Mouse (Mus musculus) testis, adult 2 months (tissue): Measurements from ENCODE around the gene Slamf1. TPM values are rescaled to one million over a fixed set of nuclear protein-coding genes. Genes with fewer than 3 reads are reported as not detected.

Experiments
- H3K27ac ChIP-seq: fragments of 200-500 bp; 2 replicates; pipeline ENCODE4 v1.5.1; 2012; ENCODE audit warnings: low read depth, low read length; ENCODE audit not compliant: control insufficient read depth, insufficient read depth
- H3K27me3 ChIP-seq: fragments of 200-500 bp; 2 replicates; pipeline ENCODE4 v1.6.1; 2012; ENCODE audit warnings: mild to moderate bottlenecking, low read length, moderate library complexity; ENCODE audit not compliant: control insufficient read depth, insufficient read depth
- H3K36me3 ChIP-seq: fragments of 200-500 bp; 2 replicates; pipeline ENCODE4 v1.6.1; 2012; ENCODE audit warnings: mild to moderate bottlenecking, low read length; ENCODE audit not compliant: control insufficient read depth, insufficient read depth
- H3K4me1 ChIP-seq: fragments of 200-500 bp; 2 replicates; pipeline ENCODE4 v1.6.1; 2012; ENCODE audit warnings: low read length; ENCODE audit not compliant: control insufficient read depth, insufficient read depth
- H3K4me3 ChIP-seq: fragments of 200-500 bp; 2 replicates; pipeline ENCODE4 v1.5.1; 2012; ENCODE audit warnings: low read depth, mild to moderate bottlenecking, low read length, moderate library complexity, mixed read lengths; ENCODE audit not compliant: control insufficient read depth
- CTCF ChIP-seq: fragments of 200-500 bp; IDR thresholded peaks from 2 replicates; pipeline ENCODE4 v1.5.1; 2012; ENCODE audit warnings: low read depth, mild to moderate bottlenecking, inconsistent platforms, low read length, moderate library complexity; ENCODE audit not compliant: control insufficient read depth, insufficient read depth, insufficient replicate concordance
- POLR2A ChIP-seq: fragments of 200-500 bp; IDR thresholded peaks from 2 replicates; pipeline ENCODE4 v1.6.1; 2012; ENCODE audit warnings: low read depth, mild to moderate bottlenecking, inconsistent platforms, low read length, moderate library complexity; ENCODE audit not compliant: control insufficient read depth
- polyA plus RNA-seq: library from polyadenylated mRNA; depleted of rRNA; stranded (reverse); fragments of >200 nt; gene quantifications from 2 replicates; pipeline ENCODE4 v1.2.3, GENCODE M21; 2012

The Slamf1 gene
- polyA plus RNA-seq, 1 experiment, result 0.62 TPM

DNA sequence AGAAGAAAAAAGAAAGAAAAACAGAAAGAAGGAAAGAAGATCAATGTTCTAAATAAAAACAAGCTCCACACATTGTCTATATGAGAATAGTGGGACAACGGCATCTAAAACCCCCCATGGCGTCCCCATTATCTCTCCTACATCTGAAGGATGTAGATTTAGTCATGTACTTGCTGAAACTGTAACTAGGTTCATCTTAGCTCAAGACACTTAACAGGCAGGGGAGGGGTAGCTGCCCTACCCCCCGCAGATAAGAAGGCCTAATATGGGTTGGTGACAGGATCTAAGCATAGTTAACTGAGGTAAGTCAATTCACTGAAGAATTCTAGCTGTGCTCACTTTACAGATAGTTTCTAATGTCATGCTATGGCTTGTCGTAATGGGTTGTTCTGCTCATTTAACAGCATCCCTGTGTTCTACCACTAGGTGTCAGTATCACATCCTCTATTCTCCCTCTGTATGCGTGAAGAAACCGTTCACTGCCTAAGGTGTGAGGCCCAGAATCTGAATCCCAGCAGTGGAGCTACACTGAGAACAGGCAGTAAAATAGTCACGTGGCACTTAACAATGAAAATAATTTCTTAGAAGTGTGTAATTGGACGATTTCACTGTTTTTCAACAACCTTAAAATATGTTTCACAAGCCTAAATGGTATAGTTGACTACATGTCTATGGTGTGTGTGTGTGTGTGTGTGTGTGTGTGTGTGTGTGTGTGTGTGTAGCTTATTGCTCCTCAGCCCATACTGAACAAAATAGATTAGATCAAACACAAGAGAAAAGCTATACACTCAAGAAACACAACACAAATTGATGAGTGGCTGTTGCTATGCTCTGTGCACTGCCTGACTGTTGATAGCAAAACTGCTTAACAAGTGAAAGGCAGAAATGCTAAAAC lies 48.9 kb downstream of the Slamf1 start:
- no peaks in the 10 kb centered on the region for H3K27me3 ChIP-seq
- H3K36me3 ChIP-seq, result no peaks in the 10 kb centered on the region
- no peak for TF ChIP-seq POLR2A
- TF ChIP-seq CTCF, result no peak
- no peak overlapping the region for H3K27ac ChIP-seq
- no peaks in the 10 kb centered on the region for H3K4me1 ChIP-seq
- no peak overlapping the region for H3K4me3 ChIP-seq

DNA sequence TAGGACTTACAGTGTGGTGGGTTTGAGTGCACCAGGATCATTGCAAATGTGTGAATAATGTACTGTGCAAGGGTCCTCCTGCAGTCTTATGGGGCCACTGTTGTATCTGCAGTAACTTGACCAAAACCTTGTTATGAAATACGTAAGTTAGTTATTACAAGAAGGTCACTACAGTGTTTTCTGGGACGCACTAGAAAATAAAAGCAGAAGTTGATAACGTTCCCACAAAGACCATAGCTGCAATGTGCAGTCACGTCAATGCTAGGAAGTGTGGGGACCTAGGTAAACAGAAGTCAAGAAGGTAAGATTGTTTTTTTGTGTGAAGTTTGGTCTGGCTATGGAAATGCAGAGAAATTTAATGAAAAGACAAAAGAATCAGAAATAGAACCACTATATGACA lies 50.1 kb downstream of the Slamf1 start:
- no peaks in the 10 kb centered on the region for H3K36me3 ChIP-seq

DNA sequence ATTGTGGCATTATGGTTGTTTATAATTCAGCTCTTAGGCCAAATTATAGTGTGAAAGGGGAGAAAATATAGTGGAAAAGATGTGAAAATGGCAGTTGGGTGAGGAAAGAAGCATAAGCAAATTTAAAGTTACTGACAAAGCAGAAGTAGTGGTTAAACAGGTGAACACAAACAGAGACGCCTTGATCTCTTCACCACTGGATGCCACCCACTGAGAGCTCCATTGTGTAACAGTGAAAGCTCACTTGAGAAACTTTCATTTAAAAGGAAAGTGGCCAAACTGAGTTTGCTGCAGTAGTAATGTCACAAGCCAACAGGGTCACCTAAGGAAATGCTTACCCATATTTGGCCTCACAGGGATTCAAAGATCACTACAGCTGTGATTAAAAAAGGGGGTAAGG lies 54.4 kb downstream of the Slamf1 start:
- Histone ChIP-seq H3K36me3 (no peaks in the 10 kb centered on the region), H3K4me1 (no peaks in the 10 kb centered on the region), H3K27me3 (no peaks in the 10 kb centered on the region), H3K4me3 (no peak overlapping the region), H3K27ac (no peak overlapping the region)
- TF ChIP-seq CTCF, result no peak
- no peak for TF ChIP-seq POLR2A

More for the DNA sequence above, 50.1 kb downstream of the Slamf1 start:
- TF ChIP-seq CTCF, result no peak
- TF ChIP-seq POLR2A, result no peak
- H3K27ac ChIP-seq, result no peak overlapping the region
- H3K27me3 ChIP-seq, result no peaks in the 10 kb centered on the region
- no peak overlapping the region for H3K4me3 ChIP-seq
- H3K4me1 ChIP-seq, result no peaks in the 10 kb centered on the region

DNA sequence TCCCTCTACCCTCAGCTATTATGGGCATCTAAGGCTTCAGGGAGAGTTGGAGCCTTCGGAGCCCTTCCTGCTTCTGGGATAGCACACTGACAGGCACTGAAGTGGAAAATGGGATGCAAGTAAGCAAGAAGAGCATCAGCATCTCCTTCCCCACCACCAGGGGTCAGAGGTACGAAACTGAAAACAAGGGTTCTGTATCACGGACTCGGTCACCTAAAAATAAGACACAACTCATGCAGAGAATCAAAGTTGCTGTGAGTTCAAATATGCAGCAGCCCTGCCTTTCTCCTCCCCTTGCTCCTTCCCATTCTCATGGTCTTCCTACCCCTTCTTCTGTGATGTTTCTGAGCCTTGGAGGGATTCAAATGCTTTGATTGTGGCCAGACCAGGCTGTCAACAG lies 58.5 kb downstream of the Slamf1 start:
- Histone ChIP-seq H3K4me3 (no peak overlapping the region), H3K36me3 (no peaks in the 10 kb centered on the region), H3K4me1 (no peaks in the 10 kb centered on the region), H3K27me3 (no peaks in the 10 kb centered on the region), H3K27ac (no peak overlapping the region)
- TF ChIP-seq CTCF (no peak), POLR2A (no peak)

DNA sequence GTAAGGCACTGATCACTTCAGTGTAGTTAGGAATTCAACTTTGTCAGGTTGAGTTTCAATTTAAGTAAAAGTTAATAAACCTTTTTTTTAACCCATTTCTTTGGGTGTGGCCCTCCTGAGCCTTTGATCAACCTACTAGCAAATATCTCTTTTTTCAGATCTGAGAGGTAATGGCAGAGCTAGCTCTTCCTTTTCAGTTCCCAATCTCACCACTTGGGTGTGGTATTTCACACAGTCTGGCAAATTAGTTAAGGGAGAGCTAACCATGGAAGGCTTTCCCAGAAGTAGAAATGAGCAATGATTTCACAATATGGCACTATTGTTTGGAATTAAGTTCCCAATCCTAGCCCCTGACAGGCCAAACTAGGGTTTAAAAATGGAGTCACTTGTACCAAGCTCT lies 59.2 kb downstream of the Slamf1 start:
- no peak overlapping the region for H3K4me3 ChIP-seq
- H3K27me3 ChIP-seq, result no peaks in the 10 kb centered on the region
- no peak overlapping the region for H3K27ac ChIP-seq
- no peak for TF ChIP-seq POLR2A
- TF ChIP-seq CTCF, result no peak
- H3K4me1 ChIP-seq, result no peaks in the 10 kb centered on the region
- no peaks in the 10 kb centered on the region for H3K36me3 ChIP-seq

DNA sequence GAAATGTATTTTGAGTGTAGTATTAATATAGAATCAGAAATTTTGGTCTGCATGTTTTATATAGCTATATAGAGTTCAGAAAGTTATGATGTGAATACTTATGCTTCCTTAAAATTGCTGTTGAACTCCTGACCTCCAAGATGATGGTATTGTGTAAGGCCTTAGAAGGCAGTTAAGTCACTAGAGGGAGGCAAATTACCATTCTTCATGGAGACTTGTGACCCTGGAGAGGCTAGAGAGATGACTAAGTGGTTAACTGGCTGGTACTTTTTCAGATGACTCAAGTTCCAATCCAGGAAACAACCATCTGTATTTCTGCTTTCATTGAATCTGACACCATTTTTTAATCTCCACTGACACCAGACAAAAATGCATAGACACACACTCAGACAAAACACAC lies 60.7 kb downstream of the Slamf1 start:
- no peak overlapping the region for H3K27ac ChIP-seq
- no peaks in the 10 kb centered on the region for H3K36me3 ChIP-seq
- no peaks in the 10 kb centered on the region for H3K4me1 ChIP-seq
- no peaks in the 10 kb centered on the region for H3K27me3 ChIP-seq
- TF ChIP-seq POLR2A (no peak), CTCF (no peak)
- no peak overlapping the region for H3K4me3 ChIP-seq

DNA sequence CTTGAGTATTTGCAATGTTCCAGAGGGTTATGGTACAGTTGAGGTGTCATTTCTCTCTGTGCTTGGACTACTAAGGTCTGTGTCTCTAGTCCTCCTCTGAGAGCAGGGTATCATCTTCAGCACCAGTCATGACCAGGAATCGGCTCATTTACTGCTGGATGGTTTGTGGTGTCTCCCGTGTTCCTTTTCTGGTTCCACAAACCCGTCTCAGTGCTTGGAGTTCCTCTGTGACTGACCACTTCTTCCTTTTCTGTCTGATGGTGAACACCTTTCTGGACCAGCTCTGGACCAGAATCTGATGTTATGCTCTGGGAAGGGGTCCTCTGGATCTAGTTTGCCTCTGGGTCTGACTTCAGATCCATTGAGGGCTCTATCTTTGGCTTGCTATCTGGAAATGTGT lies 72.6 kb downstream of the Slamf1 start, which contains the start of gene Cd84:
TSS of gene Cd84 (plus strand) at position 210 of the 400 bp plus-strand sequence.
- Histone ChIP-seq H3K27ac (no peak within 1 kb of the TSS), H3K27me3 (no peaks in the 10 kb centered on the region), H3K4me1 (no peaks in the 10 kb centered on the region), H3K4me3 (no peak within 1 kb of the TSS), H3K36me3 (no peaks in the 10 kb centered on the region)
- no peak for TF ChIP-seq CTCF
- no peak for TF ChIP-seq POLR2A
